Mouse (Mus musculus) bone marrow, adult 2 months (tissue): ENCODE results near the gene Gm15737.

Experiments used
- CTCF ChIP-seq: fragments of 200-500 bp; IDR thresholded peaks from 2 replicates; pipeline ENCODE4 v1.5.1; 2011; ENCODE audit warnings: low read length, control low read depth; ENCODE audit not compliant: control insufficient read depth, insufficient read depth
- POLR2A ChIP-seq: fragments of 200-500 bp; IDR thresholded peaks from 2 replicates; pipeline ENCODE4 v1.6.1; 2011; ENCODE audit warnings: low read depth, mild to moderate bottlenecking, control low read depth, low read length, borderline replicate concordance; ENCODE audit not compliant: control insufficient read depth

DNA sequence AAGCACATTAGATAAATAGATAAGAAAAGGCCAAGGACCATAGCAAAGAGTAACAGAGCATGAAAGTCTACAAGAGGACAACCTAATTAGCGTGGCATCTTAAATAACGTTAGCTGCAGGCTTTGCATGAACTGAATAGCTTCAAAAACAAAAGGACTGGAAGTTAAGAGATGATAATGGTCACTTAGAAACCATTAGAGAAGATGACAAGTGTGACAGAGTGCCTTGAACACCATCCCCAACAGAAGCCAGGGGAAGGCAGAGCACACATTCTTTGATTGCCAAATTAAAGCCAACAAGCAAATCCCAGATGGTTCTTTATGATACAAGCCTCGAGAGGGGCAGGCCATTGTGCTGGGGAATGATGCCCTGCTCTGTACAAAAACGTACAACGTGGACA lies 47.6 kb upstream of the Gm15737 start:
- no peak for TF ChIP-seq CTCF
- no peak for TF ChIP-seq POLR2A
